ENCODE assay signal across 14 mouse cellular contexts in genomic region chr4:98224366-98224765, GRCm38 (mm10).
"Had no signal": no experiment of that assay in that cellular context is flagged by ENCODE, and none has a peak within 500 bp of the region (broad histone marks: within the 10 kb centered on the region; RNA-seq: fewer than 3 reads in every experiment).

No protein-coding gene starts in this region.

- ATAC-seq: intestine, embryonic 15.5 days; midbrain, embryonic 16.5 days had no signal

- H3K36me3 ChIP-seq: intestine, embryonic 15.5 days; midbrain, embryonic 12.5 days; neural tube, embryonic 13.5 days had no signal

- H3K9ac ChIP-seq: intestine, embryonic 15.5 days; liver, embryonic 14.5 days; midbrain, embryonic 12.5 days; neural tube, embryonic 13.5 days had no signal

- H3K4me3 ChIP-seq: intestine, embryonic 15.5 days; layer of hippocampus, adult 2 months; midbrain, embryonic 12.5 days; neural tube, embryonic 13.5 days had no signal

- H3K4me2 ChIP-seq: intestine, embryonic 15.5 days; midbrain, embryonic 12.5 days; neural tube, embryonic 13.5 days had no signal

- H3K27me3 ChIP-seq: intestine, embryonic 15.5 days; midbrain, embryonic 12.5 days; neural tube, embryonic 13.5 days had no signal

- H3K9me3 ChIP-seq: intestine, embryonic 15.5 days; midbrain, embryonic 12.5 days; neural tube, embryonic 13.5 days had no signal

- H3K27ac ChIP-seq: intestine, embryonic 15.5 days; layer of hippocampus, adult 2 months; liver, embryonic 14.5 days; midbrain, embryonic 12.5 days; neural tube, embryonic 13.5 days; stomach, postnatal 0 days had no signal

- DNase-seq: kidney, adult 18-20 months; kidney, postnatal 10 days; kidney, postnatal 4 days; lung, adult 18-20 months; lung, postnatal 14 days; retina, postnatal 1 day; thymus, postnatal 4 days had no signal
